Mouse (Mus musculus) megakaryocyte, embryonic 14.5 days (primary cell): ENCODE results near the gene Pkig.

Experiments
- FLI1 ChIP-seq: IDR thresholded peaks from 2 replicates; pipeline ENCODE4 v1.6.1; 2012; ENCODE audit warnings: low read length, inconsistent platforms, mixed read lengths
- GATA1 ChIP-seq: IDR thresholded peaks from 3 replicates; pipeline ENCODE4 v1.6.1; 2012; ENCODE audit warnings: mixed read lengths, low read length, inconsistent platforms, borderline replicate concordance

DNA sequence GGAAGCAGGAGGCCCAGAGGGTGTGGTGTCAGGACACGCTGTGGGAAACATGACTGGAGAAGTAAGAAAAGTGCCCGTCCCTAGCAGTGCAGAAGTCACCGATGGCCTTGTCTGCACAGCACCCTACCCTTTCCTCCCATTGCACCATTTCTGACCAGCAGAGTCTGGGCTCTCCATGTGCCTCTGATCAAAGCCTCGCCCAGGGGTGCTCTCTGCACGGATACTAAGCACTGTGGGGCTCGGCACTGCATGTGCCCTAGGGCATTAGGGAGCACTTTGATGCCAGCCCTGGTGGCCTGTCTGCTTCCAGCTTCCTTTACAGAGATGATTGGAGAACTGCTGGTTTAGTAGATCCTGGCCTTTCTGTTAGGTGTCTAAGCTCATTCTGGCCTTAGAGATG, 54.7 kb downstream of the Pkig start:
- TF ChIP-seq GATA1 (no peak), FLI1 (no peak)
